In genomic region chr3:36465538-36465937, GRCm38 (mm10) we compare ENCODE assay signal across 23 mouse cellular contexts. TPM values are rescaled to one million over a fixed set of nuclear protein-coding genes. Genes with fewer than 3 reads are reported as not detected.
DNase-seq lines count a peak whose midpoint lies in the region; ATAC-seq and TF ChIP-seq lines count a peak whose summit lies in the region.
"Had no signal": no experiment of that assay in that cellular context is flagged by ENCODE, and none has a peak within 500 bp of the region (broad histone marks: within the 10 kb centered on the region; RNA-seq: fewer than 3 reads in every experiment).

No protein-coding gene starts in this region.

- no peak for TF ChIP-seq CTCF in cerebellum, adult 2 months (IDR thresholded peaks at IDR 0.05; ENCODE audit: borderline replicate concordance, insufficient read depth, low read depth, low read length)

- WGBS in cerebellum, adult 2 months, result 68% methylated on average over 7 of the region's 7 CpGs

- H3K4me1 ChIP-seq in ES-E14 (ENCODE audit: control insufficient read depth in 2 of 2, insufficient read depth in 2 of 2, low read length in 2 of 2, poor library complexity in 1 of 2), result peaks cover 2 to 4% of the 10 kb centered on the region in 2 experiments; a peak in 3 of 4 replicates
- H3K4me1 ChIP-seq in cerebellum, adult 2 months (ENCODE audit: control insufficient read depth, insufficient read depth, low read length), result no peaks in the 10 kb centered on the region
- H3K4me1 ChIP-seq: forebrain, embryonic 15.5 days; midbrain, embryonic 13.5 days had no signal

- no peaks in the 10 kb centered on the region for H3K27me3 ChIP-seq in cerebellum, adult 2 months (ENCODE audit: control insufficient read depth, insufficient read depth, low read length)
- H3K27me3 ChIP-seq: forebrain, embryonic 15.5 days; limb, embryonic 15.5 days; midbrain, embryonic 13.5 days had no signal

- no peak for TF ChIP-seq POLR2A in cerebellum, adult 2 months (IDR thresholded peaks at IDR 0.05; ENCODE audit: borderline replicate concordance, insufficient read depth, low read length)

- H3K9ac ChIP-seq in ES-E14 (ENCODE audit: insufficient read depth, low read depth, low read length, poor library complexity, severe bottlenecking), result no peak overlapping the region
- H3K9ac ChIP-seq: forebrain, embryonic 15.5 days; limb, embryonic 15.5 days; midbrain, embryonic 13.5 days had no signal

- H3K27ac ChIP-seq in ES-E14 (ENCODE audit: insufficient read depth, low read depth, low read length, poor library complexity, severe bottlenecking), result no peak overlapping the region
- H3K27ac ChIP-seq in cerebellum, adult 2 months (ENCODE audit: insufficient read depth, low read length), result no peak overlapping the region
- H3K27ac ChIP-seq: embryonic facial prominence, embryonic 10.5 days; forebrain, embryonic 15.5 days; hindbrain, postnatal 0 days; limb, embryonic 15.5 days; midbrain, embryonic 13.5 days had no signal

- in situ Hi-C loops in ES-E14 (cut with MboI; ENCODE audit: low sequenced_read_pairs in 2 of 2, unreplicated experiment in 2 of 2), result no loop called here

- peak; percentile 71 for ATAC-seq in common myeloid progenitor, adult 5-6 weeks (replicated peaks; ENCODE audit: low read depth, poor library complexity, severe bottlenecking)
- ATAC-seq in frontal cortex, adult (ENCODE audit: low TSS enrichment), result no peak
- ATAC-seq: forebrain, embryonic 15.5 days; hindbrain, postnatal 0 days; intestine, embryonic 16.5 days; midbrain, embryonic 13.5 days had no signal

- peak; percentile 31 for DNase-seq in lung, postnatal 36 days
- DNase-seq in lung, postnatal 10 days, result no peak
- DNase-seq in ES-E14 (ENCODE audit: low read depth, low spot score), result no peak
- no peak for DNase-seq in gastrocnemius, postnatal 14 days
- no peak for DNase-seq in cerebellum, adult 2 months
- DNase-seq: adrenal gland, postnatal 25 days; cerebellum, adult 9-11 months; kidney, adult 9 months; kidney, postnatal 14 days; left cerebral cortex, postnatal 4 days; thymus, postnatal 14 days had no signal

- H3K9me3 ChIP-seq in ES-E14 (ENCODE audit: control insufficient read depth, insufficient read depth, low read depth, low read length), result no peaks in the 10 kb centered on the region
- H3K9me3 ChIP-seq: embryonic facial prominence, embryonic 10.5 days; forebrain, embryonic 15.5 days; limb, embryonic 15.5 days; midbrain, embryonic 13.5 days had no signal

- H3K4me3 ChIP-seq in ES-E14 (ENCODE audit: insufficient read depth in 1 of 2, low read depth in 1 of 2, low read length in 2 of 2, poor library complexity in 1 of 2, severe bottlenecking in 1 of 2), result no peak overlapping the region
- no peak overlapping the region for H3K4me3 ChIP-seq in cerebellum, adult 2 months (replicated peaks; ENCODE audit: insufficient read depth, low read depth, low read length)
- H3K4me3 ChIP-seq: embryonic facial prominence, embryonic 10.5 days; forebrain, embryonic 15.5 days; limb, embryonic 15.5 days; midbrain, embryonic 13.5 days had no signal

- H3K36me3 ChIP-seq in ES-E14 (ENCODE audit: control insufficient read depth, insufficient read depth, low read length, poor library complexity, severe bottlenecking), result no peaks in the 10 kb centered on the region
- H3K36me3 ChIP-seq: embryonic facial prominence, embryonic 10.5 days; forebrain, embryonic 15.5 days; midbrain, embryonic 13.5 days had no signal

- intact Hi-C loops in gastrocnemius, postnatal 14 days (cut with DNase I; ENCODE audit: low total_unique reads), result no loop called here

TF ChIP-seq in ES-E14, 5 proteins besides CTCF, POLR2A, EP300 and RAD21:
- TF ChIP-seq MAFK (IDR thresholded peaks at IDR 0.05; ENCODE audit: insufficient read depth, low read depth, low read length) (peak; percentile 73), CHD2 (IDR thresholded peaks at IDR 0.05; ENCODE audit: low read depth, low read length) (no peak), ZC3H11A (IDR thresholded peaks at IDR 0.05; ENCODE audit: borderline replicate concordance, low read depth, low read length) (no peak)

RNA-seq across cellular contexts. Expression of gene Anxa5, which starts 10.2 kb away (rescaled TPM):
- total RNA-seq in ES-E14 (2012; rRNA removed), result 69.9 and 131 TPM in 2 replicates
- total RNA-seq in common myeloid progenitor, adult 5-6 weeks (2017), result 54.6 and 60.2 TPM in 2 replicates
- total RNA-seq in gastrocnemius, postnatal 14 days (2021), result 100 to 1,000 TPM in 1 of 2 experiments, 10 to 100 TPM in 1; 80.6 to 104 TPM
- polyA plus RNA-seq in cerebellum, adult 2 months (2012; rRNA removed), result 161 and 177 TPM in 2 replicates

RNA-seq across cellular contexts. Expression of gene 1810062G17Rik, which starts 10.2 kb away (rescaled TPM):
- 0.95 and 1.3 TPM in 2 replicates for total RNA-seq in ES-E14 (2012; rRNA removed)
- total RNA-seq in common myeloid progenitor, adult 5-6 weeks (2017), result not detected in 2 replicates
- under 1 TPM in 1 of 2 experiments, not detected in 1; 0.39 TPM for total RNA-seq in gastrocnemius, postnatal 14 days (2021)
- polyA plus RNA-seq in cerebellum, adult 2 months (2012; rRNA removed), result 0.28 and 0.40 TPM in 2 replicates
- total RNA-seq: hindbrain, postnatal 0 days; layer of hippocampus, adult 18-20 months; left cerebral cortex, postnatal 4 days; monocyte, adult 5-6 weeks had no signal
- polyA plus RNA-seq: forebrain, embryonic 15.5 days had no signal

RNA-seq across cellular contexts. Expression of gene Gm11549, which starts 56.1 kb away (rescaled TPM):
- total RNA-seq in ES-E14 (2012; rRNA removed), result not detected in 2 replicates
- total RNA-seq in common myeloid progenitor, adult 5-6 weeks (2017), result not detected in 2 replicates
- under 1 TPM in 1 of 2 experiments, not detected in 1; 0.06 TPM for total RNA-seq in gastrocnemius, postnatal 14 days (2021)
- 0.10 TPM in 2 replicates for polyA plus RNA-seq in cerebellum, adult 2 months (2012; rRNA removed)
- total RNA-seq: adrenal gland, postnatal 25 days; monocyte, adult 5-6 weeks; neutrophil, adult 5-6 weeks had no signal
- polyA plus RNA-seq: embryonic facial prominence, embryonic 10.5 days; gonadal fat pad, adult 2 months had no signal
